Mouse (Mus musculus) left cerebral cortex, postnatal 36 days (tissue): ENCODE measurements at regions not wholly inside any gene's neighbourhood (a gene's known extent, or its start where the extent isn't known, plus 50 kb on each side); places are given as distances from the start of the nearest gene placed in this dataset.

Experiments
- DNase-seq, 2 experiments: peaks; one replicate each; pipeline ENCODE4 v3.0.0; 2021 to 2022; ENCODE audit warnings: low spot score in 2 of 2, mixed read lengths in 1 of 2
- intact Hi-C: fragments of 180-260 bp; cut with DNase I; formaldehyde crosslinking; loops from one replicate; pipeline ENCODE4 v1.15.1; 2025

GRCm38 (mm10) chr9:102782926-102783850, 51.5 kb upstream of the Ryk start:
- DNase-seq: no peak
- intact Hi-C loops: no loop called here

GRCm38 (mm10) chr9:102784329-102785026, 50.2 kb upstream of the Ryk start:
- DNase-seq: peak; percentile 82 to 87
- intact Hi-C loops: loop anchor here (2.0 kb wide), 1 partner anchor 148 kb away; no protein-coding TSS in a partner anchor
